In genomic region chr17:93203076-93204031, GRCm38 (mm10) we compare ENCODE assay signal across 8 mouse cellular contexts. TPM values are rescaled to one million over a fixed set of nuclear protein-coding genes. Genes with fewer than 3 reads are reported as not detected.
DNase-seq lines count a peak whose midpoint lies in the region; ATAC-seq lines count a peak whose summit lies in the region.

No protein-coding gene starts in this region.

- peaks cover 29% of the 10 kb centered on the region for H3K4me1 ChIP-seq in kidney, embryonic 15.5 days
- H3K4me1 ChIP-seq in embryonic facial prominence, embryonic 10.5 days, result peaks cover 40% of the 10 kb centered on the region
- H3K4me1 ChIP-seq in intestine, embryonic 15.5 days (replicated peaks), result peaks cover 19% of the 10 kb centered on the region
- H3K4me1 ChIP-seq in neural tube, embryonic 13.5 days (replicated peaks), result peaks cover 56% of the 10 kb centered on the region

- ATAC-seq in kidney, embryonic 15.5 days (replicated peaks; ENCODE audit: low FRiP score), result no peak
- no peak for ATAC-seq in intestine, embryonic 15.5 days
- ATAC-seq in neural tube, embryonic 13.5 days (ENCODE audit: low read depth), result peak; percentile 41
- no peak for ATAC-seq in granulocyte monocyte progenitor cell, adult 5-6 weeks (replicated peaks; ENCODE audit: poor library complexity, severe bottlenecking)

- H3K9me3 ChIP-seq in kidney, embryonic 15.5 days (replicated peaks), result no peaks in the 10 kb centered on the region
- no peaks in the 10 kb centered on the region for H3K9me3 ChIP-seq in embryonic facial prominence, embryonic 10.5 days
- no peaks in the 10 kb centered on the region for H3K9me3 ChIP-seq in intestine, embryonic 15.5 days
- H3K9me3 ChIP-seq in neural tube, embryonic 13.5 days, result no peaks in the 10 kb centered on the region

- H3K27ac ChIP-seq in kidney, embryonic 15.5 days, result no peak overlapping the region
- H3K27ac ChIP-seq in embryonic facial prominence, embryonic 10.5 days (replicated peaks), result no peak overlapping the region
- no peak overlapping the region for H3K27ac ChIP-seq in intestine, embryonic 15.5 days
- H3K27ac ChIP-seq in neural tube, embryonic 13.5 days (replicated peaks), result peak overlapping the region; percentile 91

- DNase-seq in kidney, postnatal 10 days, result no peak
- DNase-seq in embryonic facial prominence, embryonic 10.5 days (ENCODE audit: low spot score), result peak; percentile 71
- no peak for DNase-seq in thymus, postnatal 25 days
- DNase-seq in T-cell, adult 2 months (ENCODE audit: low spot score), result no peak

- no peaks in the 10 kb centered on the region for H3K36me3 ChIP-seq in kidney, embryonic 15.5 days
- H3K36me3 ChIP-seq in embryonic facial prominence, embryonic 10.5 days (replicated peaks), result no peaks in the 10 kb centered on the region
- no peaks in the 10 kb centered on the region for H3K36me3 ChIP-seq in intestine, embryonic 15.5 days
- no peaks in the 10 kb centered on the region for H3K36me3 ChIP-seq in neural tube, embryonic 13.5 days

- peak overlapping the region; percentile 37 for H3K4me3 ChIP-seq in kidney, embryonic 15.5 days (replicated peaks)
- H3K4me3 ChIP-seq in embryonic facial prominence, embryonic 10.5 days, result peak overlapping the region; percentile 54
- peak overlapping the region; percentile 28 for H3K4me3 ChIP-seq in intestine, embryonic 15.5 days (replicated peaks)
- H3K4me3 ChIP-seq in neural tube, embryonic 13.5 days, result peak overlapping the region; percentile 50

- peak overlapping the region; percentile 59 for H3K4me2 ChIP-seq in kidney, embryonic 15.5 days
- peak overlapping the region; percentile 62 for H3K4me2 ChIP-seq in intestine, embryonic 15.5 days (replicated peaks)
- peak overlapping the region; percentile 64 for H3K4me2 ChIP-seq in neural tube, embryonic 13.5 days

- 2% methylated on average over 34 of the region's 34 CpGs for WGBS in kidney, embryonic 15.5 days
- WGBS in embryonic facial prominence, embryonic 10.5 days, result under 1% methylated on average over 34 of the region's 34 CpGs
- 2% methylated on average over 34 of the region's 34 CpGs for WGBS in intestine, embryonic 15.5 days
- under 1% methylated on average over 34 of the region's 34 CpGs for WGBS in neural tube, embryonic 13.5 days

- H3K9ac ChIP-seq in kidney, embryonic 15.5 days, result no peak overlapping the region
- no peak overlapping the region for H3K9ac ChIP-seq in intestine, embryonic 15.5 days
- H3K9ac ChIP-seq in neural tube, embryonic 13.5 days, result peak overlapping the region; percentile 77

- peaks cover 74% of the 10 kb centered on the region for H3K27me3 ChIP-seq in kidney, embryonic 15.5 days
- peaks cover 77% of the 10 kb centered on the region for H3K27me3 ChIP-seq in embryonic facial prominence, embryonic 10.5 days (replicated peaks; ENCODE audit: low read depth, poor library complexity, severe bottlenecking)
- H3K27me3 ChIP-seq in intestine, embryonic 15.5 days (replicated peaks), result peaks cover 61% of the 10 kb centered on the region
- H3K27me3 ChIP-seq in neural tube, embryonic 13.5 days, result peaks cover 67% of the 10 kb centered on the region

RNA-seq across cellular contexts. Expression of gene Adcyap1, which starts 4.5 kb away (rescaled TPM):
- polyA plus RNA-seq in kidney, embryonic 15.5 days (2015; fragmentation: Nextera tagmentation; extraction: Ambion mirVana), result 0.08 TPM in 1 of 2 replicates, not detected in the other
- 1.5 and 2.1 TPM in 2 replicates for polyA plus RNA-seq in embryonic facial prominence, embryonic 10.5 days (2016; fragmentation: Nextera tagmentation; extraction: Ambion mirVana)
- polyA plus RNA-seq in intestine, embryonic 15.5 days (2015; fragmentation: Nextera tagmentation; extraction: Ambion mirVana), result 1.1 and 1.2 TPM in 2 replicates
- polyA plus RNA-seq in neural tube, embryonic 13.5 days (2015; fragmentation: Nextera tagmentation; extraction: Ambion mirVana), result 26.7 and 32.0 TPM in 2 replicates
- not detected in 2 replicates for total RNA-seq in granulocyte monocyte progenitor cell, adult 5-6 weeks (2014; fragmentation: Nextera tagmentation)
- not detected in 2 replicates for total RNA-seq in granulocyte monocyte progenitor cell, adult 5-6 weeks (2017)
